Mouse (Mus musculus): Measurements from ENCODE around the gene Gm11549.

Gene Gm11549

DNA sequence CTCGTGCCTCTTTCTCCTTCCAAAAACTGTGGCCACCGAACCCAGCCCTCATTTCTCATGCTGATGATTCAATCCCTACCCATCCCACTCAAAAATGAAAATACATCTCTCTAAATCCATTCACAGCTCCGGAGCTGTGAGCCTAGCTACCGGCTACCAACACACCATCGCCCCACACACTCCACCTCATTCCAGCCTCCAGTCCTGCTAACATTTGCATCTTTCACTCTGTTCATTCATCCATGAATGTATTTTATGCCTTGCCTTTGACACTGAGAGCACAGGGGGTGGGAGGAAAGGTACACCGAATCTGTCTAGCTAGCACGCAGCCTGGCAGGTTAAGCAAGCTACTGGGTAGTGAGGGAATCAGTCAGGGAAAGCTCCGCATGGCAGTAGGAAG lies 42.8 kb downstream of the Gm11549 start:
- no peak for DNase-seq

DNA sequence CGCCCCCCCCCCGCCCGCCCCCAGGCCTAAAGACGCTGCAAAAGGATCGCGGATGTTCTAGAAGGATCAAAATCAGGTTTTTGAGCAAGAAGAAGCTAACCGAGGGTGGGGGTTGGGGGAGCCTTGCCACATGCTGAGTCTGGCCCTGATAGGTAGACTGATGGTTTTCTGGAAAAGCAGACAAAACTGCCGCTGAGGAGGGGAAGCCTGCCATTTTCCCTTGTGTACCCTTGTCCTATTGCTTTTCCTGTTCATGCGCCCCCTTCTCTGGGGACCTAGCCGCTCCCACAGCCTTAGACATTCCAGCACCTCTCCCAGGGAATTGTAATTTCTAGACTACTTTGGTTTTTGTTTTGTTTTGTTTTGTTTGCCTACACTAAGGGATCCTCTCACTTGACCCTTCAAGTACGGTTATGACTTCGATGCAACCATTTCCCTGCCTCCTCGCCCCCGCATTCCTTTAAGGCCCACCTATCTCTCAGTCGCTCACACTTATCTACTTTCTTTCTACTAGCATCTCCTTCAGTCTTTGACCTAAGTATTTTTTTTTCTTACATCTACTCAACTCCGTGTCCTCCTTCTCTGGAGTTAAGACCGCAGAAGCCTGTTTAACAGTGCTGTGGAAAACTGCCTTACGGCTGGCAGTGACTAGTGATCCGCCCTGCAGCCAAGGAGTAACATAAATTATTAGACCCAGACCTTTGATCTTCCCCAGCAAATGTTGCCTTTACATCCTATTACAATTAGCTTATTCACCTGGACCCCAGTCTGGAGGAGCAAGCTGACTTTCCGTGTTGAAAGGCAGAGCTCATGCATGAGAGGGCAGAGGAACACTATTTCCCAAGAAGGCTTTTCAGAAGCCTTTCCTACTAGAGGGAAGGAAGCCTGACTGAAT lies 45.1 kb downstream of the Gm11549 start:
- DNase-seq, result peak in 1 of 2 experiments; percentile 18

DNA sequence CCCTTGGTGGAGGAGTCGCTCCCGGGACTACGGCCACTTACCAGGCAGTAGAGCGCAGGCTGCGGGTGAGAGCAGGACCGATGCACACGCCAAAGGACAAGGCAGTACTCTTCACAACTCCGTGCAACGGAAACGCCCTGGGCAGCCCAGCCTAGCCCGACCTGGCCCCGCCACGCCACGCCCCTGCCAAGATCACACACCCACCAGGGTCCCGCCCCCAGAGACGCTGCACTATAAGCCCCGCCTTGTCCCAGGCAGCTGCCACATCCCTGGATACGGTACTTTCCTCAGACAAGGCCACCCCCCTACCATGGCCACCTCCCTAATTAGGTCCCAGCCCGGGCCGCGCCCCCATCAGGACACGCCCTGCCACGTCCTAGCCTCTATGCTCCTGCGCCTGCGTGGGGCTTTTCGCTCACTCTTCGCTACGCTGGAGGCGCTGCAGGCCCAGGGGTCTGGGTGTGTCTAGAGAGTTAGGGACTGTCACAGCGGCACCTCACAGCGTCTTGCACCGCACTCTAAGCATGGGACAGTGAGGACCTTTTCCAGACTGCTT lies 46.0 kb downstream of the Gm11549 start, which contains the start of the genes Anxa5 and 1810062G17Rik:
Gene Anxa5, minus strand, starts transcription at position 363 of the 556 bp plus-strand sequence.
Gene 1810062G17Rik, plus strand, starts transcription at position 406 of the 556 bp plus-strand sequence.
- DNase-seq, result peak; percentile 98 to 99

DNA sequence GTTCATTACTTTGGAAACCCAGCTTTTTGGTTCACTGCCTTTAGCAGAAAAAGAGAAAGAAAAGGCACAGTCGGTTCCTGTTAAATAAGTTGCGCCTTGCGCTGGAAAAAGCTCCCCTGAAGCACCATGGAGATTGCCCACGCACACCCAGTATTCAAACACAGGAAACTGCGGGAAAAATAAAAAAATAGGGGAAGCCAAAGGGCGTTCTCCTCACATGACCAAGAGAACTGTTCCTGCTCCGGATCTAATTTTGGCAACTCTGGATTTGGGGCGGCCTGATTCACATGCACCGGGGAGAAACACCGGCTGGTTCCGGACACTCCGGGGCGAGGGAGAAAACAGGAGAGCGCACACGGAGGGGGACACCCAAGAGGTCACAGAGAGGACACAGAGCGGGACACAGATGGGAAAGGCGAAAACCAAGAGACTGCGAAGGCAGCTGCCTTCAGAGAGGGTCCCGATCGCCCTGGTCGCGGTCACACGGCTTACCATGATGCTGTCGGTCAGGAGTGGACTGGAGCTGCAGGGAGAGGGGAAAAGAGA lies 46.6 kb downstream of the Gm11549 start:
- peak; percentile 49 to 72 for DNase-seq

DNA sequence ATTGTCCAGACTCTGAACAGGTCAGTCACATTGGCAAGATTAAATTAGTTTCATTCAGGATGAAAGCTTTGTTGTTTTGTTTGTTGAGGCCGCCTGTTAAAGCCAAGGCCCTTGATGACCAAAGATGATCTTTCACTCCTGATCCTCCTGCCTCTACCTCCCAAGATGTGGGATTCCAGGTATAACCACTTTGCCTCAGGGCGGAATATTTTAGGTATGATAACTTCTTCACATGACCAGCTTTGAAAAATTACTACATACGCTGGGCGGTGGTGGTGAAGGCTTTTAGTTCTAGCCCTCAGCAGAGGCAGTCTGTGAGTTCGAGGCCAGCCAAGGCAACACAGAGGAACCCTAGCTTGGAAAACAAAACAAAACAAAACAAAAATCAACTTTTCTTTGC lies 47.2 kb downstream of the Gm11549 start:
- DNase-seq, result no peak

DNA sequence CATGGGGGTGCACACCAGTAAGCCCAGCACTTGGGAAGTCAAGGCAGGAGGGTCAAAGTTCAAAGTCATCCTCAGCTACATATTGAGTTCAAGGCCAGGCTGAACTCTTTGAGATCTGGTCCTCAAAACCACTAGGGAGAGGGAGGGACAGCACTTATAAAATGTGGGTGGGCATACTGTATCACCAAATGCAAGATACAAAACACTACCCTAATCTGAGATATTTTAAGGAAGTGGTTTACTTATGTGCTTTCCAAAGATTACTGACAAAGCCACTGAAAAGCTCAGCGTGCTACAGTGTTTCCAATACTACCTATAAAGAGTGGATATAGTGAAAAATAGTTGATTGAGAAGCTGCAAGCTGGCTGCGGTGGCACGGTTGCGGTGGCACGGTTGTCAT lies 48.4 kb downstream of the Gm11549 start:
- DNase-seq, result no peak

DNA sequence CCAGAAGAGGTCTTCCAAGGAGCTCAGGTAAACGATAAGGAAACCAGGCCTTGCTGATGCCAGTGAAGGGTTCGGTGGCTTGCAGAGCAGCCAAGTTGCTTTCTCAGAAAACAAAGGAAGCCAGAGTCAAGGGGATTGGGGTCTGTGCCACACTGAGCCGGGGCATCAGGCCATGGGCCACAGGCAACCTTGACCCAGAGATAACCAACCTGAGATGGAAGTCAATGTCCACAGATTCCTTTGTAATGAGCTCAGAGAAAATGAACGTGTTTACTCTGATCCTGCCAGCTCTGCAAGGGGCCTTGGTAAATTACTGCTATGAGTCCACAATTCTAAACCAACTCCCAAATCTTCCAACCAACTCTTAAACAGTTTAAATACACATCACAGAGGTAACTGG lies 49.8 kb downstream of the Gm11549 start:
- no peak for DNase-seq

DNA sequence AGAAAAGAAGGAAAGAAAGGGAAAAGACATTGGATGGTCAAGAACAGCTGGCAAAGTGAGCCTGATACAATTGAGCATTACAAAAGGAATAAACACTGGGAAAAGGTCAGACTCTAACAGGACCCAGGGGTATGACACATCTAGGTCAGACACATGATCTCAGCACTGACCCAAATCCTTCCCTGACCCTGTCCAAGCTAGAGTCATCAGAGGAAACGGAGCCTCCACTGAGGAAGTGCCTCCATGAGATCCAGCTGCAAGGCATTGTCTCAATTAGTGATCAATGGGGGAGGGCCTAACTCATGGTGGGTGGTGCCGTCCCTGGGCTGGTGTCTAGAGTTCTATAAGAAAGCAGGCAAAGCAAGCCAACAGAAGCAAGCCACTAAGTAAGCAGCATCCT lies 52.7 kb downstream of the Gm11549 start:
- no peak for DNase-seq

DNA sequence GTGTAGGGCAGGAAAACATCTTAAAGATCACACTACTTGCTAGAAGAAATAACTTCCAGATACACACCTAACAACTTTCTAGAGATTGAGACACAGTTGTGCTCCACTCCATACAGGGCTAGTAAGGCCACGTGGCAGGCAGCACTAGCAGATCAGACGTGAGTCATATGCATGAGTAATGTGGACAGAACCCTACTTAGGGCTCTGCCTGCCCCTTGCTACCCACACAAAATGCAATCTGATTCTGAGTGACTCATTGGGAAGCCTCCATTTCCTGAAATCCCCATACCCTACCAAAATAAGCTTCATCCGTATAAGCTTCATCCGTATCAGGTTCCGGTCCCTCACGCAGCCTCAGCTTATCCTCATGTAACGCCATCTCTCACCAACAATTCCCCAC lies 54.0 kb downstream of the Gm11549 start:
- no peak for DNase-seq

DNA sequence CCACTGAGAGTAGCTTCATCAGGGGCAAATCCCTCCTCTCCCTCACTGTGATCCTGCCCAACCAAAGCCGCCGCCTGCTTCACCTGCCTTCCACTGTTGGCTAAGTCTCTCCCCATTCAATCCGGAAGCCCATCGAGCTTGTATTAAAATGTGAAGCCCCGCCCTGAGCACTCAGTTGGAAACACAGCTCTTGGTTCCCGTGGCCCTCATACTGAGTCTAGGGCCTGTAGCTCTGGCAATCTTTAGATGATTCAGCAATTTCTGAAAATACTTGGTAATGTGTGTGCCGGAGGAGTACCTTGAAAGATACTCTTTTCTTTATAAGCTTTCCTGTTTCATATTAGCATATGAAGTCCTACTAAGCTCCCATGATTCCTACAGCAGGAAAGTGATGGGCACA lies 56.1 kb downstream of the Gm11549 start:
- no peak for DNase-seq

Data from kidney, postnatal 25 days (tissue).